Mouse (Mus musculus) MEL (cell line): ENCODE data around the gene Lemd1. TPM values are rescaled to one million over a fixed set of nuclear protein-coding genes. Genes with fewer than 3 reads are reported as not detected.

Experiments used
- DNase-seq: peaks from one replicate; pipeline ENCODE4 v3.0.0; 2011; ENCODE audit warnings: low read depth, low spot score
- H3K27ac ChIP-seq: 2 replicates; pipeline ENCODE4 v1.5.1; 2012; ENCODE audit warnings: low read depth, mild to moderate bottlenecking, control low read depth, low read length, moderate library complexity; ENCODE audit not compliant: control insufficient read depth
- H3K27me3 ChIP-seq, 2 experiments: fragments of 150-350 bp in 1 of 2; sonication (generic) in 1 of 2; 2 replicates each; pipeline ENCODE4 v1.6.1; 2012; ENCODE audit warnings: low read length in 2 of 2, mild to moderate bottlenecking in 2 of 2, improper control_type of control experiment in 1 of 2, moderate library complexity in 1 of 2; ENCODE audit not compliant: insufficient read depth in 2 of 2, control insufficient read depth in 1 of 2
- H3K36me3 ChIP-seq, 2 experiments: 2 replicates each; pipeline ENCODE4 v1.6.1; 2012 to 2014; ENCODE audit warnings: low read length in 2 of 2, improper control_type of control experiment in 1 of 2, inconsistent platforms in 1 of 2, mild to moderate bottlenecking in 1 of 2; ENCODE audit not compliant: insufficient read depth in 2 of 2, control insufficient read depth in 1 of 2
- H3K4me1 ChIP-seq, 2 experiments: fragments of 150-350 bp in 1 of 2; sonication (generic) in 1 of 2; 2 replicates each; pipeline ENCODE4 v1.6.1; 2012; ENCODE audit warnings: low read length in 2 of 2, improper control_type of control experiment in 1 of 2, mild to moderate bottlenecking in 1 of 2; ENCODE audit not compliant: insufficient read depth in 2 of 2, control insufficient read depth in 1 of 2
- H3K4me3 ChIP-seq, 2 experiments: fragments of 150-350 bp in 1 of 2; sonication (generic) in 1 of 2; 2 replicates each; pipeline ENCODE4 v1.5.1; 2012; ENCODE audit warnings: low read depth in 2 of 2, low read length in 2 of 2, mild to moderate bottlenecking in 2 of 2, moderate library complexity in 2 of 2, control low read depth in 1 of 2, improper control_type of control experiment in 1 of 2; ENCODE audit not compliant: control insufficient read depth in 1 of 2, insufficient read depth in 1 of 2
- H3K79me2 ChIP-seq: 2 replicates; pipeline ENCODE4 v1.6.1; 2012; ENCODE audit warnings: mild to moderate bottlenecking, low read length, moderate library complexity; ENCODE audit not compliant: control insufficient read depth, poor library complexity, insufficient read depth
- H3K9ac ChIP-seq: 2 replicates; pipeline ENCODE4 v1.6.1; 2012; ENCODE audit warnings: low read depth, mild to moderate bottlenecking, control low read depth, low read length, moderate library complexity; ENCODE audit not compliant: control insufficient read depth, poor library complexity, severe bottlenecking
- H3K9me3 ChIP-seq: fragments of 150-350 bp; sonication (generic); replicated peaks from 2 replicates; pipeline ENCODE4 v1.6.1; 2012; ENCODE audit warnings: mild to moderate bottlenecking, low read length, improper control_type of control experiment, moderate library complexity; ENCODE audit not compliant: insufficient read depth
- CHD2 ChIP-seq: IDR thresholded peaks from 2 replicates; pipeline ENCODE4 v1.6.1; 2011; ENCODE audit warnings: low read length, improper control_type of control experiment
- E2F4 ChIP-seq: IDR thresholded peaks from 2 replicates; pipeline ENCODE4 v1.6.1; 2011; ENCODE audit warnings: low read depth, low read length, improper control_type of control experiment, borderline replicate concordance
- EP300 ChIP-seq, 2 experiments: IDR thresholded peaks; 2 replicates each; pipeline ENCODE4 v1.6.1; 2011; ENCODE audit warnings: improper control_type of control experiment in 2 of 2, low read length in 2 of 2, low read depth in 1 of 2, mild to moderate bottlenecking in 1 of 2
- ETS1 ChIP-seq: IDR thresholded peaks from 2 replicates; pipeline ENCODE4 v1.6.1; 2012; ENCODE audit warnings: low read depth, mild to moderate bottlenecking, inconsistent platforms, low read length, improper control_type of control experiment, moderate library complexity
- GABPA ChIP-seq: IDR thresholded peaks from 2 replicates; pipeline ENCODE4 v1.6.1; 2012; ENCODE audit warnings: low read depth, mild to moderate bottlenecking, inconsistent platforms, low read length, improper control_type of control experiment, moderate library complexity
- MYB ChIP-seq: IDR thresholded peaks from 2 replicates; pipeline ENCODE4 v1.6.1; 2011; ENCODE audit warnings: mild to moderate bottlenecking, low read depth, low read length, improper control_type of control experiment
- NELFE ChIP-seq: IDR thresholded peaks from 2 replicates; pipeline ENCODE4 v1.6.1; 2011; ENCODE audit warnings: low read depth, low read length, improper control_type of control experiment
- POLR2A ChIP-seq, 2 experiments: IDR thresholded peaks; 2 replicates each; pipeline ENCODE4 v1.6.1; 2011 to 2012; ENCODE audit warnings: low read length in 2 of 2, mild to moderate bottlenecking in 2 of 2, control low read depth in 1 of 2, improper control_type of control experiment in 1 of 2, low read depth in 1 of 2, moderate library complexity in 1 of 2; ENCODE audit not compliant: control insufficient read depth in 1 of 2, insufficient read depth in 1 of 2, poor library complexity in 1 of 2
- POLR2AphosphoS2 ChIP-seq: IDR thresholded peaks from 2 replicates; pipeline ENCODE4 v1.6.1; 2011; ENCODE audit warnings: low read length, improper control_type of control experiment
- POLR2AphosphoS5 ChIP-seq: IDR thresholded peaks from 2 replicates; pipeline ENCODE4 v1.6.1; 2012; ENCODE audit warnings: low read depth, borderline replicate concordance, mild to moderate bottlenecking, inconsistent platforms, low read length, moderate library complexity, mixed read lengths
- SIN3A ChIP-seq: IDR thresholded peaks from 2 replicates; pipeline ENCODE4 v1.6.1; 2012; ENCODE audit warnings: low read length, improper control_type of control experiment, inconsistent platforms
- SMC3 ChIP-seq: IDR thresholded peaks from 2 replicates; pipeline ENCODE4 v1.6.1; 2011; ENCODE audit warnings: low read depth, low read length, improper control_type of control experiment
- TBP ChIP-seq: IDR thresholded peaks from 2 replicates; pipeline ENCODE4 v1.8.0; 2011; ENCODE audit warnings: low read depth, low read length, improper control_type of control experiment
- UBTF ChIP-seq: IDR thresholded peaks from 2 replicates; pipeline ENCODE4 v1.6.1; 2012; ENCODE audit warnings: low read depth, mild to moderate bottlenecking, inconsistent platforms, low read length, improper control_type of control experiment, moderate library complexity, borderline replicate concordance; ENCODE audit not compliant: insufficient read depth
- USF1 ChIP-seq: IDR thresholded peaks from 2 replicates; pipeline ENCODE4 v1.6.1; 2014; ENCODE audit warnings: low read depth, mild to moderate bottlenecking, inconsistent platforms, low read length, improper control_type of control experiment, moderate library complexity
- ZKSCAN1 ChIP-seq: IDR thresholded peaks from 2 replicates; pipeline ENCODE4 v1.6.1; 2012; ENCODE audit warnings: low read depth, mild to moderate bottlenecking, inconsistent platforms, low read length, improper control_type of control experiment, moderate library complexity
- polyA plus RNA-seq, 2 experiments: library from polyadenylated mRNA; stranded (reverse) in 1 of 2; unstranded in 1 of 2; fragments of >175 nt in 1 of 2; fragments of >200 nt in 1 of 2; gene quantifications; 2 replicates each; pipeline versions ENCODE4 v1.2.1 to v1.2.4; 2012; ENCODE audit warnings: low replicate concordance in 2 of 2, low read depth in 1 of 2; ENCODE audit not compliant: insufficient read length in 2 of 2, insufficient read depth in 1 of 2, missing spikeins in 1 of 2
- total RNA-seq: library from RNA; depleted of rRNA; stranded (reverse); fragments of 300-350 nt; gene quantifications from 2 replicates; pipeline ENCODE4 v1.2.3, GENCODE M21; 2012

Gene Lemd1
- total and polyA plus RNA-seq, 3 experiments = not detected

DNA sequence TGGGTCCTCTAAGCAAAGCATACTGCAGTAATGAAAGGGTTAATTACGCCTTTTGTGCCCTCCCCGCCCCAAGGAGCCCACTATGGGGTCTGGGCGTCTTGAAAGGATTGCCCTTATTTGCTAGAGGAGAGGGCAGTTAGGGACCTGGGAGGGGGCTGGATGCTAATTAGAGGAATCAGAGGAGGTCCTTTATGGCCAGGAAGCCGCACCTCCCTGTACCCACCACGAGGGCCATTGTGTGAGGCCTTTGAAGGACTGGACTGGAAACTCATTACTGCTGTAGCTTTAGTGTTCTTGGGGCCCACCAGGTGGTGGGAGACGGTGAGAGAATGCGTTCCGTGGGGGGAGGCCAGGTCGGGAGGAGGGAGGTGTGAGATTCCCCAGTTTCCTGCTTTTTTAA is 6.4 kb downstream of the Lemd1 start:
- Histone ChIP-seq H3K9ac (no peak overlapping the region), H3K27ac (no peak overlapping the region), H3K4me3 (no peak overlapping the region), H3K27me3 (peaks cover 7 to 19% of the 10 kb centered on the region in 2 experiments), H3K36me3 (no peaks in the 10 kb centered on the region), H3K4me1 (no peaks in the 10 kb centered on the region), H3K79me2 (no peaks in the 10 kb centered on the region), H3K9me3 (no peaks in the 10 kb centered on the region)
- no peak for TF ChIP-seq POLR2AphosphoS5
- no peak for TF ChIP-seq GABPA
- no peak for TF ChIP-seq SMC3
- no peak for TF ChIP-seq E2F4
- TF ChIP-seq SIN3A = no peak
- TF ChIP-seq EP300 (IDR thresholded peaks at IDR 0.05; ENCODE audit: low read depth in 1 of 2, low read length in 2 of 2) = no peak
- no peak for TF ChIP-seq CHD2
- no peak for TF ChIP-seq ETS1
- no peak for TF ChIP-seq USF1
- TF ChIP-seq POLR2AphosphoS2 = no peak
- TF ChIP-seq ZKSCAN1 = no peak
- no peak for TF ChIP-seq NELFE
- no peak for TF ChIP-seq TBP
- TF ChIP-seq UBTF = no peak
- no peak for DNase-seq

GRCm38 (mm10) chr1:132198401-132199071 is 7.3 kb downstream of the Lemd1 start:
- no peak overlapping the region for H3K4me3 ChIP-seq
- no peaks in the 10 kb centered on the region for H3K9me3 ChIP-seq
- H3K27ac ChIP-seq = no peak overlapping the region
- DNase-seq = no peak
- H3K79me2 ChIP-seq = no peaks in the 10 kb centered on the region
- no peaks in the 10 kb centered on the region for H3K4me1 ChIP-seq
- peaks cover 11 to 24% of the 10 kb centered on the region in 2 experiments for H3K27me3 ChIP-seq
- TF ChIP-seq E2F4 (no peak), POLR2AphosphoS2 (no peak), POLR2A (IDR thresholded peaks at IDR 0.05; ENCODE audit: control insufficient read depth in 1 of 2, insufficient read depth in 1 of 2, low read depth in 1 of 2, low read length in 2 of 2, poor library complexity in 1 of 2) (no peak), TBP (no peak), MYB (no peak), ETS1 (no peak), ZKSCAN1 (no peak)
- TF ChIP-seq, all 39 proteins: peak for 0
- Histone ChIP-seq H3K9ac (no peak overlapping the region), H3K36me3 (no peaks in the 10 kb centered on the region)
